ENCODE assay signal across 12 mouse cellular contexts in the genomic region with DNA sequence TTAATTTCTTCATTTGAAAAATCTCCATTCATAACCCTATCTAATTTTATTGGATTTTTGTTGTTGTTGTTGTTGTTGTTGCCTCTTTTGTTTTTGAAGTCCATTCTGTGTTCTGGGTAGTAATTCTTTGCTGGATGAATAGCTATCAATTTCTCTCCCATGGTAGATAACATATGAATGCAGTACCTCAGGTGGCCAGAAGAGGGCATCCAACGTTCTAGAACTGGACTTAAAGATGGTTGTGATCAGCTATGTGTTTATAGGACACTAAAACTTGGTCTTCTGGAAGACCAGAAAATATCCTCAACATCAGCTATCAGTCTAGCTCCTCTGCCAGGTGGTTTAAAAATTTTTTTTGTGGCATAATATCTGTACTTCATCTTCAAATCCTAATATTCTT. TPM values are rescaled to one million over a fixed set of nuclear protein-coding genes. Genes with fewer than 3 reads are reported as not detected.
DNase-seq lines count a peak whose midpoint lies in the region; ATAC-seq and TF ChIP-seq lines count a peak whose summit lies in the region.
"Not testable (repeated sequence)": the region's sequence is repeated elsewhere in the genome, so short reads cannot be mapped to it uniquely, and the experiment has no call there.
"Had no signal": no experiment of that assay in that cellular context is flagged by ENCODE, and none has a peak within 500 bp of the region (broad histone marks: within the 10 kb centered on the region; RNA-seq: fewer than 3 reads in every experiment).

No protein-coding gene starts in this region.

- H3K9me3 ChIP-seq in lung, postnatal 0 days (ENCODE audit: low read length): not testable (repeated sequence)

- H3K36me3 ChIP-seq in lung, postnatal 0 days (ENCODE audit: insufficient read depth, low read length): not testable (repeated sequence)

- not testable (repeated sequence) for H3K27me3 ChIP-seq in lung, postnatal 0 days (replicated peaks; ENCODE audit: insufficient read depth, low read length)

- H3K9ac ChIP-seq in lung, postnatal 0 days (replicated peaks; ENCODE audit: low read depth): not testable (repeated sequence)

- ATAC-seq in lung, postnatal 0 days: not testable (repeated sequence)

- not testable (repeated sequence) for H3K4me2 ChIP-seq in lung, postnatal 0 days (replicated peaks; ENCODE audit: low read depth, low read length)

- 0% methylated on average over 1 of the region's 1 CpGs for WGBS in lung, postnatal 0 days

- peak; percentile 19 for DNase-seq in R1 (ENCODE audit: low read depth, low spot score)
- peak; percentile 25 for DNase-seq in cerebellum, adult 8-10 months
- peak; percentile 3 to 76 for DNase-seq in frontal cortex, adult 2 months (ENCODE audit: extremely low spot score in 1 of 2, low spot score in 1 of 2)
- peak; percentile 29 for DNase-seq in induced T-regulatory cell, adult 2 months (ENCODE audit: low read depth)
- DNase-seq in layer of hippocampus, postnatal 10 days (ENCODE audit: low spot score in 2 of 2): peak; percentile 48 to 63
- DNase-seq in lung, postnatal 0 days (ENCODE audit: low spot score): peak; percentile 24
- peak; percentile 0 for DNase-seq in retina, postnatal 7 days (ENCODE audit: low read depth, low spot score)
- DNase-seq in urinary bladder, postnatal 25 days (ENCODE audit: low spot score): peak; percentile 52

- not testable (repeated sequence) for H3K27ac ChIP-seq in lung, postnatal 0 days (ENCODE audit: low read length)

- H3K4me1 ChIP-seq in lung, postnatal 0 days (ENCODE audit: insufficient read depth, low read depth, low read length): not testable (repeated sequence)

- not testable (repeated sequence) for TF ChIP-seq EP300 in lung, postnatal 0 days (IDR thresholded peaks at IDR 0.05)

- H3K4me3 ChIP-seq in lung, postnatal 0 days (ENCODE audit: low read depth, low read length): not testable (repeated sequence)

- TF ChIP-seq CTCF in lung, postnatal 0 days (IDR thresholded peaks at IDR 0.05): peak; percentile 66

RNA-seq across cellular contexts. Expression of gene Prl2c5, which starts 54.9 kb away (rescaled TPM):
- polyA plus RNA-seq in frontal cortex, adult 2 months (2012; rRNA removed): 3.7 and 13.7 TPM in 2 replicates
- not detected for total RNA-seq in layer of hippocampus, postnatal 10 days (2021)
- polyA plus RNA-seq in lung, postnatal 0 days (2015; fragmentation: Nextera tagmentation; extraction: Ambion mirVana): not detected in 2 replicates
- total RNA-seq: layer of hippocampus, postnatal 36 days had no signal
- polyA plus RNA-seq: erythroblast, embryonic 14.5 days; heart, embryonic 12.5 days; midbrain, embryonic 13.5 days had no signal

Comparison
In these comparisons a context has a peak if more than half of its experiments do, and no peak if none do; other contexts are left out.
1. DNase-seq: peak in every context shown above with its lines; median percentile 56 in layer of hippocampus, postnatal 10 days; 52 in urinary bladder, postnatal 25 days; 40 in frontal cortex, adult 2 months; 29 in induced T-regulatory cell, adult 2 months; 25 in cerebellum, adult 8-10 months; 24 in lung, postnatal 0 days; 19 in R1; 0 in retina, postnatal 7 days.